Mouse (Mus musculus) small intestine, adult 2 months (tissue): ENCODE data around the gene Alg13.

Experiments
- CTCF ChIP-seq: fragments of 200-500 bp; IDR thresholded peaks from 2 replicates; pipeline ENCODE4 v1.5.1; 2012; ENCODE audit warnings: low read depth, mild to moderate bottlenecking, control low read depth, inconsistent platforms, low read length, moderate library complexity, mixed read lengths; ENCODE audit not compliant: insufficient replicate concordance, insufficient read length; ENCODE audit errors: extremely low read depth
- POLR2A ChIP-seq: fragments of 200-500 bp; IDR thresholded peaks from 2 replicates; pipeline ENCODE4 v1.6.1; 2012; ENCODE audit warnings: low read depth, mild to moderate bottlenecking, control low read depth, inconsistent platforms, low read length, moderate library complexity

GRCm38 (mm10) chrX:144325375-144325774, 7.8 kb downstream of the Alg13 start:
- TF ChIP-seq CTCF (no peak), POLR2A (no peak)
